Mouse (Mus musculus) kidney, postnatal 36 days (tissue): ENCODE data around the gene Pon2.
"Not testable (repeated sequence)": the region's sequence is repeated elsewhere in the genome, so short reads cannot be mapped to it uniquely, and the experiment has no call there.

ENCODE experiments used
- DNase-seq, 2 experiments: peaks; one replicate each; pipeline ENCODE4 v3.0.0; 2021 to 2022; ENCODE audit warnings: mixed read lengths in 2 of 2

Gene Pon2

GRCm38 (mm10) chr6:5291450-5291849, 6.8 kb downstream of the Pon2 start:
- peak; percentile 17 to 36 for DNase-seq

- no peak for DNase-seq
These were observed 10.3 kb downstream of the Pon2 start for GRCm38 (mm10) chr6:5287919-5288318.

GRCm38 (mm10) chr6:5287392-5287791, 10.9 kb downstream of the Pon2 start:
- DNase-seq = no peak

GRCm38 (mm10) chr6:5282418-5282817, 15.8 kb downstream of the Pon2 start:
- peak in 1 of 2 experiments; percentile 9 for DNase-seq

GRCm38 (mm10) chr6:5280576-5281305, 17.5 kb downstream of the Pon2 start:
- no peak for DNase-seq

GRCm38 (mm10) chr6:5277972-5278371, 20.3 kb downstream of the Pon2 start:
- DNase-seq = no peak

- DNase-seq = no peak
These were observed 28.6 kb downstream of the Pon2 start for GRCm38 (mm10) chr6:5269641-5270040.

- DNase-seq = no peak
These were observed 33.5 kb downstream of the Pon2 start for GRCm38 (mm10) chr6:5264793-5265192.

- no peak for DNase-seq
These were observed 34.8 kb downstream of the Pon2 start for GRCm38 (mm10) chr6:5263250-5263999.

GRCm38 (mm10) chr6:5262322-5263249, 35.7 kb downstream of the Pon2 start:
- DNase-seq = no peak

GRCm38 (mm10) chr6:5255722-5256451, 42.4 kb downstream of the Pon2 start, which contains the start of gene Pon3:
Gene Pon3, minus strand, starts transcription at chr6:5256286.
- peak; percentile 55 to 73 for DNase-seq

- no peak for DNase-seq
These were observed 43.0 kb downstream of the Pon2 start for GRCm38 (mm10) chr6:5255291-5255690.

- no peak for DNase-seq
These were observed 43.4 kb downstream of the Pon2 start for GRCm38 (mm10) chr6:5254869-5255268.

GRCm38 (mm10) chr6:5245926-5246325, 52.3 kb downstream of the Pon2 start:
- DNase-seq = no peak

GRCm38 (mm10) chr6:5238799-5239198, 59.5 kb downstream of the Pon2 start:
- DNase-seq = no peak

GRCm38 (mm10) chr6:5237510-5237909, 60.7 kb downstream of the Pon2 start:
- no peak for DNase-seq

- no peak for DNase-seq
These were observed 61.3 kb downstream of the Pon2 start for GRCm38 (mm10) chr6:5236843-5237371.

- DNase-seq = no peak
These were observed 63.7 kb downstream of the Pon2 start for GRCm38 (mm10) chr6:5234563-5234962.

GRCm38 (mm10) chr6:5233812-5234211, 64.4 kb downstream of the Pon2 start:
- no peak for DNase-seq

GRCm38 (mm10) chr6:5232022-5232421, 66.2 kb downstream of the Pon2 start:
- DNase-seq = no peak

GRCm38 (mm10) chr6:5230261-5230660, 68.0 kb downstream of the Pon2 start:
- DNase-seq = peak; percentile 37 to 51

GRCm38 (mm10) chr6:5223551-5223950, 74.7 kb downstream of the Pon2 start:
- not testable (repeated sequence) for DNase-seq
